Mouse (Mus musculus) frontal cortex, postnatal 14 days (tissue): ENCODE results near the gene Ttc24.

ENCODE experiments used
- DNase-seq, 2 experiments: peaks; one replicate each; pipeline ENCODE4 v3.0.0; 2022; ENCODE audit warnings: low spot score in 2 of 2

The Ttc24 gene

DNA sequence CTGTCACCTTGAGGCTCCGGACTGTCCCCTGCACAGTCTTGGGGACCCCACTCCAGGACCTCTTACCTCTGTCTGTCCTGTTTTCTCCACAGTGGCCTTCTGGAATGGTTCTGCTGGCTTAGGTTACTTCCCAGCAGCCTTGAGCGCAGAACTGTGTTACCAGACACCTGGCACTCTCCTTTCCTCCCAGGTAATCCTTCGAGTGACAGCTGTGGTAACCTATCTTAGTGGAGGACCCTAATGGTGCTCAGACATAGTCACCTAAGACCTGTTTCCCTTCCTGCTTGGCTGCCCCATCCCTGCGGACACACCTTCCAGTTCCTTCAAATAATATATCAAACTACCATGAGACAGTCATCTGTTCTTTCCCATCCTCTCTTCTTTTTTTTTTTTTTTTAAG, at the start of gene Ttc24:
Ttc24 (minus strand) TSS at position 101 of the 400 bp plus-strand sequence.
- DNase-seq = no peak

DNA sequence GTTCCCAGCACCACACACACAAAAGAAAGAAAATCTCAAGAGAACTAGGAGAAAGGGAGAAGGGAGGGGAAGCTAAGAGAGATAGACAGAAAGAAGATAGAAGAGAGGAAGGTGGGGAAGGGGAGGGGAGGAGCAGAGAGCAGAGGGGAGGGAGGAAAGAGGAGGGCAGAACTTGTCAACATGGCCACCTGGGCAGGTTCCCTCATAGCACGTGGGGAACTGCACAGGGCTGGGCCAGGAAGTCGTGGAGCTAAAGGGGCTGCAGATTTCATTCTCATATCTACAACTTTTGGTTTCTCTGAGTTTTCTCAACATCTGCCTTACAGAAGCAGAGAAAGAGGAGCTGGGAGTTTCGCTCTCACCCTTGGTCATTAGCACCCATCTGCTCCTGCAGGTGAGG, 49.5 kb upstream of the Ttc24 start:
- DNase-seq = no peak

DNA sequence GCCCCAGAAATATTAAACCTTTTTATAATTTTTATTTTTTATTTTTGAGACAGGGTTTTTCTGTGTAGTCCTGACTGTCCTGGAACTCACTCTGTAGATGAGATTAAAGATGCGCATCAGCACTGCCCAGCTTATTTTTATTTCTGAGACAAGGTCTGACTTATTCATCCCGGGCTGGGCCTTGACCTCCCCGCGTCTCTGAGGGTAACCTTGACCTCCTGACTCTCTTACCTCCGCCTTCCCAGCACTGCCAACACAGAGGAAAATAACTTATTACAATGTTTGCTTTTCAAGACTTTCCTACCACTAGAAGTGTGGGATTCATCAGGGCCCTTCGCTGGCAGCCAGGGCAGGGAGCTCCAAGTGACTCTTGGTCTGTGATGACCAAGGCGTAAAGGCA, 48.1 kb upstream of the Ttc24 start:
- no peak for DNase-seq

DNA sequence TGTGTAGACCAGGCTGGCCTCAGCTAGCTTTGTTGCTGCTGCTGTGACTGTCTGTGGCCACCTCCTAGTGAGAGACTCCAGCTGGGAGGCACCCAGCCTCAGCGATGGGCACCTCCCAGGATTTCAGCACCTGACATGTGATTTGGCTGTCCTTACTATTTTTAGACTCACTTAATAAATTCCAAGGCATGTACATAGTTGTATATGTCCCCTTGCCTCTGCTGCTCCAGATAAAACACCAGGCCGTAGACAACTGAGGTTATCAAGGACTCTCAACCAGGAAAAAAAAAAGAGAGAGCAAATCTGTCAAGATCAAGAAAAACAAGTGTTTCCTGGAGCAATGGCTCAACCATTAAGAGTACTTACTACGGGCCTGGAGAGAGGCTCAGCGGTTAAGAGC, 47.1 kb upstream of the Ttc24 start:
- DNase-seq = no peak

DNA sequence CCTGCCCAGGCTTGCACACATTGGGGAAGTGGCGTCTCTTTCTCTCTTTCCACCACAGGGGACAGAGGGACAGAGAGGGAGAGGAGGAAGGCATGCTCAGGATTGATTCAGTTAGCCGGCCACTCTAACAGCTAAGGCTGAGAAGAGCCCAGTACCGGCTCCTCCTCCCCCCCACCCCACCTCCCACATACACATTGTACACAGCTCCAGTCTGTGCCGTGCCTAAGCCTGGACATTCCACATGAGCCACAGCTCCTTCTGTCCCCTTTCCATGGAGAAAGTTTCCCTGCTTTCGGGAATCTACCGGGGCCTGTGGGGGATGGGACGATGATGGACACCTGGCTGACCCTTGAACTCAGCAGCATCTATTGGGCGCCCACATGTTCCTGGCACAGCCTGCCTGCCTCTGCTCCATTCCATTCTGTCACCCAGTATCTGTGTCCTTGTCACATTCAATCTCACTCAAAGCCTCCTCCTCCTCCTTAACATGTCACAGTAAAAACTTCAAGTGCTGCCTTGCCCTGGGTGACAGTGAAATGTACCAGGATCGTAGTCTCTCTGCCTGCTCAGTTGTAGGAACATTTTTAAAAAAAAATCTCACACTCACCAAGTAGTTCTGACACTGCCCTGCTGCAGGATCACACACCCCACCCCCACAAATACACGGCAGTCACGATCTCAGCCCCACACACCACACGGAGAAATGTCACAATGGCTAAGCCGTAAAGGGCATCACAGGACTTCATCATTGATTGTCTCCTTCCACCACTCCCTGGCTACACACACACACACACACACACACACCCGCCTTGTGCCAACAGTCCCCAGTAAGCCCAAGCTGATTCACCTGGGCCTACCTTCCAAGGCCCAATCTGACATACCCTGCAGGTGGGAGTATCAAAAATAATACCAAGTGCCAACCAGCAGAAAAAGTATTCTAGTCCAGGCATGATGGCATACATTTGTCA, 43.3 kb upstream of the Ttc24 start:
- no peak for DNase-seq

DNA sequence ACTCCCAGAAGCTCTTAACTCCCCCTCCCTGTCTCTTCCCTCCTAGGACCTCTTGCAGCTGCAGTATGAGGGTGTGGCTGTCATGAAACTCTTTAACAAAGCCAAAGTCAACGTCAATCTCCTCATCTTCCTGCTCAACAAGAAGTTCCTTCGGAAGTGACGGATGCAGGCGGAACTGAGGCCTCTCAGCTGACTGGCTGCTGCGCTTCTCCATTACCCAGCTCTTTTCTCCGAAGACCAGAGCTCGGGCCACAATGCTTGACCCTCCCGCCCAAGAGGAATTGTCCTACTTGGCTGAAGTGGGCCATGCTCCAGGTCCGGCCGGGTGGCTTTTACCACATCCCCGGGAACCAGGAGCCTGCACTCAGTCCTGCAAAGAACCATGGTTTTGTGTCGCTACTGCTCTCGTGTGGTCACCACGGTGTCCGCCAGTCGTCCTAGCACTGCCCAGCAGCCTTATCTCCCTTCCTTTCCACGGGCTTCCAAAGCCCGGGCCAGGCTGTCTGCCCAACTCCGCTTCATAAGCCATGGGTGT, 42.1 kb upstream of the Ttc24 start:
- DNase-seq = no peak

DNA sequence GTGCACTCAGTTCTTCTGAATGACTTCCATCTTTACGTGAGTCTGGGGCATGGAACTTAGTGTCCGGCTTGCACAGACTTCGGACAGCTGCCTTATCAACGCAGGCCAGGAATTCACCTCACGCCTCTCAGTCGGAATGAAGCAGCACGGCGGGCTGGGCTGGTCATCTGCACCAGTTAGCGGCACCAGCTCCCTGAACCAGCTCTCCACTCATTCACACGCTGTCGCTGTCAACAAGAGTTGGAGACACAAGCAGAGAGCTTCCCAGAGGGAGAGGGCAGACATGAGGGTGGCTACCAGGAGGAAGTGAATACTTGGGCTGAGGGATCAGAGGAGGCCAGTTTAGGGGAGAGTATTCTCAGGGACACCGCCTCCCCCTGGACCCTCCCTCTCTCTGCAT, 36.3 kb upstream of the Ttc24 start:
- DNase-seq = no peak

DNA sequence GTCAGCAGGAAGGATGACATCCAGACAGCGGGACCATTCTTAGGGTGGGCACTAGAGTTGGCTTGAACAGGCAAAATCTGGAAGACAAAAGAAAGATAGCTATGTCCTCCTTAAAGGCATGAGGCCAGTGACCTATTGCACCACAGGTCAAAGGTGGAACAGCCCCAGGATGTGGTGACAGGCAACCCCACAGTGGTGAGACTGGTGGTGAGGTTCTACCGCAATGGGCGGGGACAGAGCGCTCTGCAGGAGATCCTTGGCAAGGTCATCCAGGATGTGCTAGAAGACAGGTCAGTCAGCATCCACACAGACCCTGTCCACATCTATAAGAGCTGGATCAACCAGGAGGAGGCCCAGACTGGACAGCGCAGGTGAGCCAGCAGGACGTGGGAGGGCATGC, 31.0 kb upstream of the Ttc24 start:
- DNase-seq = no peak

DNA sequence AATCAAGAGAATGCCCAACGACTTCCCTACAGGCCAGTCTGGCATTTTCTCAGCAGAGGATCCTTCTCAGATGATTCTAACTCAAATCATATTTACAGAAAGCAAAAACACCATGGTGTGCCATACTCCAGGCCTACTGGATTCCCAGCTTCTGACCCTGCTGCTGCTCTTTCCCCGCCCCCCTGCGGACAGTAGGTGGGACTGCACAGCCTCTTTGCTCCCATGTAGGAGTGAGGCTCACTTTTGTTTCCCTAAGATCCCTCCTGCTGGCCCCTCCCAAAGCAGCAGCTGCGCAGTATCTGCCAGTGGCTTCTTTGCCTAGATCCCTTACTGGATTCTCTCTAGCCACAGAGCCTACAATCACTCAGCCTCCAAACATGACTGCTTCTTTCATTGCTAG, 28.0 kb upstream of the Ttc24 start:
- DNase-seq = no peak

DNA sequence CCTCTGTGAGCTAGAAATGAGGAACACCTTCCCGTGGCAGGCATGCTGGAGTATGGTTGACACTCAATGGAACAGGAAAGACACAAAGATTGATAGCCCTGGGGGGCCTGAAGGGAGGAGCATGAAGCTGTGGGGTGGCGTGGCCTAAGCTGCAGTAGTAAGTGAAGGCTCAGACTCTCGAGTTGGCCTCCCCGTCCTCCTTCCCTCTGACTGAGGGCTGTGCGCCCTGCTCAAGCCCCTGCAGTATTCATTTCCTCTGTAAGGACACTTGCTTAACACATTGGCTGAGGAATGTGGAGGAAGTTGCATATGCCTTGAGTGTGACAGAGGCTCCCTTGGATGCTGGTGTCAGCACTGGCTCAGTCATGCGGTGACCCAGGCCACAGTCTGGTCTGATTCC, 24.5 kb upstream of the Ttc24 start:
- DNase-seq = no peak

DNA sequence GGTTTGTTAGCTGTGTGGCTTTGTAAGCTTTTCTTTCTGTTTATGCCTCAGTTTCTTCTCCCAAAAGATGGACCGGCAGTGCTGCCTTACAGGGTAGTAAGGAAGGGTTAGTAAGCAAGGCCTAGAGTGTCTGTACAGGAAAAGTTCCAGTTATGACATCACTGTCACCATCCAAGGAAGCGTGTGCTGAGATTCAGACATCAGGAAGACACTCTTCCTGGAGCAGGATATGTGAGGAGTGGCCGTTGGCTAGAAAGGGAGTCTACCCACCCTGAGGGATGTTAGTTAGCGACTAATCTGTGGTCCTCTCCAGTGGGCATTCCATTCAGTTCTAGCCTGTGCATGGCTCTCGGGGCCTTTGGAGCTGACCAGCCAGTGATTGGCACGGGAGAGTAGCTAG, 24.1 kb upstream of the Ttc24 start:
- DNase-seq = no peak

DNA sequence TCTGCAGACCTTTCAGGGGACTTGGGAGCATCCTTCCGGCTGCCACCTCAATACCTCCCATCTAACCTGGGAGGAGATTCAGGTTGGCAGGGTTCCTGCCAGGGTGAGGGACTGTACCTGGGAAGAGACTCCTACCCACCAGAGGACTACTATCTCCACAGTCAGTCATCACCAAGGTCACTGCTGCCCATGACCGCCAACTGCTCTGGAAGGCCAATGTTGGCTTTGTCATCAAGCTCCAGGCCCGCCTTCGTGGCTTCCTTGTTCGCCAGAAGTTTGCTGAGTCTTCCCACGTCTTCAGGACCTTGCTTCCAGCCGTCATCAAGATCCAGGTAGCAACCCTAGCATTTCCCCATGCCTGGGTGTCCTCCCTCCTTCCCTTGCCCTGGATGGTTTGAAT, 23.6 kb upstream of the Ttc24 start:
- DNase-seq = no peak

DNA sequence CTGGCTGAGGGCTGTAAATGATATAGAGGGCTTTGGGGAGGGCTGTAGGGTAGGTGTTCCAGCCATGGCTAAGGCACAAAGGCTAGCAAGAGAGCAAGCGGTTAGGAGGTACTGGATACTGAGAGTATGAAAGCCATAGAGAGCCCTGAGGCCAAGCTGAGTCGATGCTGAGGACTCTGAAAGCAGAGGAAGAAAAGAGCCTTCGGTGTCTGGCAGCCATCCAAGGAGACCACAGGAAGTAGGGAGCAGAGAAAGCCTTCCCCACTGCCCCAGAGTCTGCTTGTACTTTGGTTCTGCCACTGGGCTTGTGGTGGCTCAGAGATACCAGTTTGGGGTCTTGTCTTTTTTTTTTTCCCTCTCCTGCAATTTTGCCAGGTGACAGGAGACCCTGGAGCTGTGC, 22.1 kb upstream of the Ttc24 start:
- DNase-seq = no peak

DNA sequence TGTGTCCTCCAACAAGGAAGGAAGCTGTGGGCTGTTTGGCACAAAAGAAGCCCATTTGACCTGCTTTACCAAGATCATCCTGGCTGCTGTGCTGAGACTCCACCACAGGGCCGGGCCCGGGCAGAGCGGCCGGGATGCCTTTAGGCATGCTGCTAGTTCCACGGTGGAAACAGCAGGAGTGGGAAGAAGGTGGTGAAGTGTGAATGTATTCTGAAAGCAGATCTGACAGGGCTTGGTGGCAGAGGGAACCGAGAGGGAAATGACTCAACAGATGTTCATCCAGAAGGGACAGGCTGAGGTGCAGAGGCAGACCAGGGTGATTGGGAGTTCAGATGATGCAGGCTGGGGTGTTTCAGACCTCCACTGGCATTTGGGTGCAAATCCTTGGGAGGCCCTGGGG, 19.6 kb upstream of the Ttc24 start:
- no peak for DNase-seq

DNA sequence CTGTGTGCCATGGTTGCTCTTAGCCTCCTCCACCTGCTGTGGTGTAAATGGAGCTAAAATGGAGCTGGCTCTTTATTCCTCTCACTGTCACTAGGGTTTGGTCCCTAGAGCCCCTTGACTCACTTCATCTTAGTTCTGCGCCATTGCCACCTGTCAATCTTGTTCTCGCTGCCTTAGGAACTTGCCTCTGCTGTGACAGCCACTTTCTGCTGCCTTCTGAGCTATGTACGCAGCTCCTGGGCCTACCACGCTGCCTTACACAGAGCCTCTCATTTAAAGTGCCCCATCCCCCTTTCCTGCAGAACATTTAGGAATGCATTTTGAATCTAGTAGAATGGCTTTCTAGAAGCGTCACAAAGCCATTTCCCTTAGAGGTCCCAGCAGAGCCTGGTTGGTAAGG, 16.0 kb upstream of the Ttc24 start:
- DNase-seq = no peak

DNA sequence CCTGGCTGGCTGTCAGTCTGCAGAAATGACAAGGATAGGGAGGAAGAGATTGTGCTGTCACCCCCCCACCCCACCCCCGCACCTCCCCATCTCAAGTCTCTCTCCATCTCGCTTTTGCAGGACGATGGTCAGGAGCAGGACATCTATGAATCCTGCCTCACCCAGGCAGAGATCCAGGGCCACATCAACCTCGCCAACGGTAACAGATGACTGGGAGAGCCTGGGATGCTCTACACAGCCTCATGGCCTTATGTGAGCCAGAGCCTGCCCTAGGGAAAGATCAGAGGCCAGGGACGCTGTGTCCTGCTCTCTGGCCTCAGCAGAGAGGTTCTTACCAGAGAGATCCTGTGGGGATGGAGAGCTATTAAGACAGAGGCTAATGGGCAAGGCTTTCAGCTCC, 12.5 kb upstream of the Ttc24 start:
- DNase-seq = no peak

DNA sequence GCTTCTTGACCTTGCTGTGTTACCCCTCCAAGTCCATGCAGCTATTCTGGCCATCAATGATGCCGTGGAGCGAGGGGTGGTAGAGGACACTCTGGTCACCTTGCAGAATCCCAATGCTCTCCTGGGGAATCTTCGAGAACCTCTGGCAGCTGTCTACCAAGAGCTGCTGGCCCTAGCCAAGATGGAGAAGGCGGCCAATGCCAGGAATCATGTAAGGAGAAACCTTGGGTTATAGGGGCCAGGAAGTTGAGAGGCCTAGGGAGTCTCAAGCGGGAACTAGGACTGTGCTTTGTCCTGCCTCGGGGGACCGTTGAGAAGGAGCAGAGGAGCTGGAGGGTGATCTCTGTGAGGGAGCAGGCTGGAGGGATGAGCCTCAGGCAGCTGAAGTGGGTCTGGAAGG, 12.0 kb upstream of the Ttc24 start:
- no peak for DNase-seq

DNA sequence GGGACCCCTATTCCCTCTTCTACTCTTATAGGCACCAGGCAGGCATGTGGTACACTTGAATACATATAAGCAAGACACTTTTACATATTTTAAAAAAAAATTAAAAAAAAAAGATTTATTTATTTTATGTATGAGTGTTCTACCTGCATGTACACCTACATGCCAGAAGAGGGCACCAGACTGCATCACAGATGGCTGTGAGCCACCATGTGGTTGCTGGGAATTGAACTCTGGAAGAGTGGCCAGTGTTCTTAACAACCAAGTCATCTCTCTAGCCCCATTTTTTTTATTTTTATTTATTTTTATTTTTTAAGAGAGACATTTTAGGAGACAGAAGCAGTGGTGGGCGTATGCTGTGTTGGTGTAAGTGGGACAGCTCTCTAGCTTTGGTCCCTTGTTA, 9.6 kb upstream of the Ttc24 start:
- DNase-seq = no peak

DNA sequence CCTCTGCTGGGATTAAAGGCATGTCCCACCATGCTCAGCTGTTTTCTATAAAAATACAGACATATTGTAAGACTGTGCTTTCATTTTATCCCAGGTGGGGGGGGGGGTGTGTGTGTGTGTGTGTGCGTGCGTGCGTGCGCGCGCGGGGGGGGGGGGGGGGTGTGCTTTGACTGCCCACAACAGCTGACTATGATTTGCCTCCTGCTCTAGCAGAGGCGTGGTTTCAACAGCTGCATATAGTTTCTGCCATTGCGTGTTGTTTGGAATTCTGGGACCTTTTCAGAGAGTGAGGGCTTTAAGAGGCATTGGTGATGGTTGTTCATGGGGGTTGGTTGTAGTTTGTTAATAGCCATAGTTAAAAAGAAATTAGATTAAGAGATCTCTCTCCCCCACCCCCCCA, 7.4 kb upstream of the Ttc24 start:
- DNase-seq = no peak

DNA sequence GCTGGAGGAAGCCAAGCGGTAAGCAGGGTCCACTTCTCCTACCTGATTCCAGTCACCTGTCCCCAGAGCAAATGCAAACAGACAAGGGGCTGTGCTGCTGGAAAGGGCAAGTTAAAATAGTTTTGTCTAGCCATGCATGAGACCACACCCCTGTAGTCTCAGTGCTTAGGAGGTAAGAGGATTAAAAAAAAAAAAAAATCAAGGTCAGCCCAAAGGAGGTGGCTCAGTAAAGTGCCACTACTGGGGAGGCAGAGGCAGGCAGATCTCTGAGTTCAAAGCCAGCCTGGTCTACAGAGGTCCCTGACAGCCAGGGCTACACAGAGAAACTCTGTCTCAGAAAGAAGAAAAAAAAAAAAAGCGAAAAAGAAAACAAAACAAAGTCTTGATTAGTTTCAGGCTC, 5.9 kb upstream of the Ttc24 start:
- no peak for DNase-seq

DNA sequence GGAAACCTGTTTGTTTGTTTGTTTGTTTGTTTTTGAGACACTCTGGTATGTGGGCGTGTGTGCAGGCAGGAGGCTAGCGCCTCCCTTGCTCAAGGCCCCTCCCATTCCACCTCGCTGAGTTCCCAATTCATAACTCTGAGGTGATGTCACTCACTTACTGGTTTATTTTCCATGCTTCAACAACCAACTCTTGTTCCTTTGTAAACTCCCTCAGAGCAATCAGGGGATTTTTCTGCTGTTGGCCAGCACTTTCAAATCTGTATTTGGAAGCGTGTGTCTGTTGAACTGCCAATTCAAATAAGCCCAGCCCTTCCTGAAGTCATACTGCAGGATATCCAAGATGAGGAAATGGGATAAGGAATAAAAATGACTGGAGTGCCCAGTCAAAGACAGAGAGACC, 4.6 kb upstream of the Ttc24 start:
- no peak for DNase-seq

DNA sequence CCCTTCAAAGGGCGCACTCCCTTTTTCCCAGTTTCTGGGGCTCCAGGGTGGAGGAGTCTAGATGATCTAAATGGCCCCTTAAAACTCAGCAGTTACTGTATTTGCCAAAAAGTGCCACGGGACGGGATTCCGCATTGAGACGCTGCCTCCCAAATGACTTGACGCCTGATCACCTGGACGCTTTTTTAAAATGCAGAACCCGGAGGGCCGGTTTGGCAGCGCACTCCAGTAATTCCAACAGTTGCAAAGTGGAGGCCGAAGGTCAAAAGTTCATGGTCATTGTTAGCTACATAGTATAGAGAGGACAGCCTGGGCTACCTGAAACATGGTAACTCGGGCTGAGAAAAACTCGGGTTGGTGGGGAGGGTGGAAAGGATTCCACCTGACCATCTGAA, 4.1 kb upstream of the Ttc24 start:
- DNase-seq = no peak

DNA sequence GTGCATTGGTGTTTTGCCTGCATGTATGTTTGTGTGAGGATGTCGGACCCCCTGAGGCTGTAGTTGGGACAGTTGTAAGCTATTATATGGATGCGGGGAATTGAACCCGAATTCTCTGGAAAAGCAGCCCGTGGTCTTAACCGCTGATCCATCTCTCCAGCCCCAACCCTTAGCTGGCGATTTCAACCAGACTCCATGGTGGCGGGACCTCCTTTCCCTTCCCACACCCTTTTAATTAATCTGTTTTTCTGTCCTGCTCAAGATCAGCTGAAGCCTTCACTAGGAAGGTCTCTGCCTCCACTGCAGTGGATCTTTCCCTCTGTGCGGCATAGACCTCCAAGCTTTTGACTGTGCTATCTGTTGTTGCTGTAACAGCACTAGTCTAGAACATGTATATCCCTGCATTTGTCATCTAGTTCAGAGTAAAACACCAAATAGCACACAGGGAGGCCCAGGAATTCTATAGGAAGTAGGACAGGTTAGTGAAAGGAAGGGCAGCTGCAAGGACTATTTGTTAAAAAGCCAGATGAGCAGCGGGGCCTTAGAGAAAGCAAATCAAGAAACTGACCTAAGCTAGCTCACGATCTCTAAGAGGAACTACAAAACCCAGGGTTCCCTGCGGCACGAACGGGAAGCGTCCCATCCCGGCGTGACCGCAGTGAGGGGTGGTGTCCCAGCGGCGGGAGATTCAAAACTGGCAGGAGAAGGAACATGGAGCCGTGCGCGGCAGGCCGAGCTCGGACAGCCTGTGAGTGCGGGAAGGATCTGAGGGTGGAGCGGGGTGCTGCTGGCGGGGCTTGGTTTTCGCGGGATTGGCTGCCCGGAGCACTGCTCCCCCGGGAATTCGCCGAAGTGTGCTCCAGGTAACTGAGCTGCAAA, 3.5 kb upstream of the Ttc24 start, which contains the start of gene Iqgap3:
Iqgap3 (plus strand) TSS at position 627 of the 879 bp plus-strand sequence.
- peak; percentile 76 to 77 for DNase-seq
